Mouse (Mus musculus): ENCODE data around the gene Ttc17.
A peak's percentile ranks its signal among the peaks of the same experiment; 100 is the strongest.

Ttc17 gene

DNA sequence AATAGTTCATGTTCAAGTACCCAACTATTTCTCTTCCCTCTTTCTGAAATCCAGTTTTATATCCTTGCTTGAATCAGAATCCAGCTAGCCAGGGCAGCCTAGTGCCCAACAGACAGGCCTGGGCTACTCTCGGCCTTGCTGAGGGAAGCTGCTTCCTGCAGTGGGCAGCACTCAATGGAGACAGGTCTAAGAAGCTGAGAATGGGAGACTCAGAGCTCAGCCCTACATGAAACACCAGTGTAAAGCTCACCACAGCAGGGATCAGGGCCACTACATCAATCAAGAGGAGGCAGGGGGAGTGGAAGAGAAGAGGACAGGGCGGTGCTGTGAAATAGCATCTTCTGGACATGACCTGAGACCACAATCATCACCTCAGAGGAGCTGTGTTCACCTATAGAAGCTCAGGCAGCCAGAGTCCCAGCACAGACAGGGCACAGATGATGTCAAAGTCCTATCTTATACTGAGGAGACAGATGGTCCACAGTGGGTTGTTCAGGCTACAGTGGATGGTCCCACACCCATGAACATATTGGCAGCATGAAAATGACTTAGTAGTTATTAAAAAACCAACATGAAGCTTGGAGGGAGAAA lies 25.3 kb downstream of the Ttc17 start:
- no peak for DNase-seq (ENCODE audit: low spot score)

DNA sequence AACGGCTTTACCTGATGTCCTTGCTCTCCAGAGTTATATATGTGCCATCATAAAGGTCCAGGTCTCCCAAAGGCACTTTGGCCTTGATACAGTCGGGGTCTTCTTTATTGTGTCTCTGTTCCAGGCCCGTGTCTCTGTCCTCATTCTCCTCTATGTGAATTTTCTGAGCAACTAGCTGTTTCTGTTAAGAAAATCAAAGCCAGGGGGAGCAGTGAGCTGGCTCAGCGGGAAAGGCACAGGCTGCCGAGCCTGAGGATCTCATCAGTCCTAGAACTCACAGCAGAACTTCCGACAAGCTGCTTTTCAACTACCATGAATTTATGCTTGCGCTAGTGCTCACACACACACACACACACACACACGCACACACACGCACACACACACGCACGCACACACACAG lies 27.8 kb downstream of the Ttc17 start:
- DNase-seq (ENCODE audit: low spot score): no peak

DNA sequence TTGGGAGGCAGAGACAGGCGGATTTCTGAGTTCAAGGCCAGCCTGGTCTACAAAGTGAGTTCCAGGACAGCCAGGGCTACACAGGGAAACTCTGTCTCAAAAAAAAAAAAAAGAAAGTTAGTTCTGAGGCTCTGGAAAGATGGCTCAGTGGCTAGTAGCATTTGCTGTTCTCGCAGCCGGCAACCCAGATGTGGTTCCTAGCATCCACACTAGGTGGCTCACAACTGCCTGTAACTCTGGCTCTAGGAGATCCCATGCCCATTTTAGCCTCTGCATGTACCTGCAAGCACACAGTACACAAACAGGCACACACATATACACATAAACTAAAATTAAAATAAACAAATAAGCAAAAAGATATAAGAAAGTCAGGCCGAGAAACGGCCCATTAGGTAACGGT lies 35.4 kb downstream of the Ttc17 start:
- DNase-seq (ENCODE audit: low spot score): peak; percentile 74

DNA sequence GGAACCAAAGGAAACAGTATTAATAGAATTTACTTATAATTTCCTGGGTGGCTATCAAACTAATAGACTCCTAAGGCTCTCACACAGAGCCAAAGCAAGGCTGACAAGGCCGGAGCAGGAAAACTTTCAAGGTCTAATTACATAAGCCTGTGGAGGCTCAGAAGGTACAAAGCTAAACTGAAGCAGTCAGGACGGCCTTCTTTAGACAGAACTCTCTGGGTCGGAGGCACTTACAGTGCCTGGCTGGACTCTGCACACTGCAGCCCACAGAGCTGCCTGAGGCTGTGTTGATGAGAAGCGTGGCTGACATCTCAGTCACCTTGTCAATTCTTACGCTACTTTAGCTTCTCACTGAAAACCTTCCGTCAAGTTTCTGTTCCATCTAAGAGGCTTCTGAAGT lies 42.7 kb downstream of the Ttc17 start:
- no peak for DNase-seq (ENCODE audit: low spot score)

DNA sequence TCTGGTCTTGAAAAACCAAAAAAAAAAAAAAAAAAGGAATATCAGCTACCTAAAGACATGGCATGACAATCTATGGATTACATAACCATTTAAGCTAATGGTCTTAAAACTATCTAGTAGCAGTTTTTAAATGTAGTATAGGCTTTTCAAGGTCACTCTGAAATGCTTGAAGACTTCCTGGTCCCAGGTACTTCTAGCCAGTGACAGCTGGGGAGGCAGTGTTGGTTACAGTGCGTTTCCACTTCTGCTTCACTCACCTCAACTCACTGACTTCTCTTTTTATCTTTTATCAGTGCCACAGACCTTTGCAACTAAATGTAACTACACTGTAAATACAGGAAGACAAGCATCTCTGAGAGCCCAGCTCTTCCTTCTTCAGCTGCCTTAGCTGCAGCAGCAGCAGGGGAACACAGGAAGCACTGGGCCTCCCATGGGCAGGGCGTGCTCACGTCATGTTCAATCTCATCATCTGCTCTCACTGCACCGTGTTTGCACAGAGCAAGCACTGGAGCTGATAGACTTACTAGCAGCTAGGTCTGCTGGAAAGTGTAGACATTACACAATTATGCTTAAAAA lies 46.0 kb downstream of the Ttc17 start:
- DNase-seq (ENCODE audit: low spot score): no peak

DNA sequence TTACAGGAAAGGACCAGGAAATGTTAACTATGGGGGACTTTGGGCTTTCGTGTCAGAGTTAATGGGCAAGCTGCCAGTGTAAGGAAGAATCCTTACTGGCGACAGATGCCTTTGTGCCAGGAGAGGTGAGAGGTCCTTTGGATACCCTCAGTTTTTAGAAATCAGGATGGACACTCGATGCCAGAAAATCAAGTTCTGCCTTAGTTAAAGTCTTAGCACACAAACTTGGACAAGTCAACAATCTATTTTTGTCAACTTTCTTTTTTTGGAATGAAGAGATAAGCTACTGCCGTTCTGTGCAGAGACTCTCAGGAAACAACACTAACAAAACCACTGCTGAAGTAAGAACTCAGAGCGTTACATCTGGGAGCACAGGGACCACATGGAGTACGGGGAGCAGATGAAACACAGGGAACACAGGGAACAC lies 58.3 kb downstream of the Ttc17 start:
- DNase-seq (ENCODE audit: low spot score): peak; percentile 71

DNA sequence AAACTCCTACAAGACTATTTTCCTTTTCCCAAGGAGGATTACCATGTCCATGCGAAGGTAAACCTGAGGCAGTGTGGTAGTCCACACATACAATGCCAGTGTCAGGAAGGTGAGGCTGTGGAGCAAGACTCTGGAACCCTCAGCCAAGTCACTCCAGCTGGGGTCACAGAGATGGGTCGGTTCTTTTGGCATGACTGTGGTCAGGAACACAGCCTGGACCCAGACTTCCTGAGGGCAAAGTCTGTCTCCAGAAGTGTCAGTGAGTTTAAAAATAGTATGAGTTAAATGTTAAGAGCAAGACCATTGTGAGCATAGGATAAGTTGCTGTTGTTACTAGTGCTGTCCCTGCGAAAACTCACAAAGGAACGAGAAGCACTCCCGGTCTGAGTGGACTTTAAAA lies 59.7 kb downstream of the Ttc17 start:
- DNase-seq (ENCODE audit: low spot score): no peak

DNA sequence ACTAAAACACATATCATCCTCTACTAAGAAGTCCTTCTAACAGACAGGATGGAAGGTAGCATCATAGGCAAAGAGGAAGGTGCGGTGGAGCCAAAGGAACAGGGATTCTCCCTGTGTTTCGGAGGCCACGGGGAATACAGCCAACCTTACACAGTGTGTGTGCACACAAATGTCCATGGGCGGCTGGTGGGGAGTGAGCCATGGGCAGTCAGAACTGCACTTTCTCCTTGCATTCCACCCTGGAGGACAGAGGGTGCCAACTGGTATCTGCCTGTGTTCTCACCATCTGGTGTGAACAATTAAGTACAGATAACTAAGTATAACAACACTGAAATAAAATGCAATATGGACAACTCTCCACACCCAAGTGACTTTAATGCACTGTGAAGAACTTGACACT lies 61.9 kb downstream of the Ttc17 start:
- DNase-seq (ENCODE audit: low spot score): no peak

DNA sequence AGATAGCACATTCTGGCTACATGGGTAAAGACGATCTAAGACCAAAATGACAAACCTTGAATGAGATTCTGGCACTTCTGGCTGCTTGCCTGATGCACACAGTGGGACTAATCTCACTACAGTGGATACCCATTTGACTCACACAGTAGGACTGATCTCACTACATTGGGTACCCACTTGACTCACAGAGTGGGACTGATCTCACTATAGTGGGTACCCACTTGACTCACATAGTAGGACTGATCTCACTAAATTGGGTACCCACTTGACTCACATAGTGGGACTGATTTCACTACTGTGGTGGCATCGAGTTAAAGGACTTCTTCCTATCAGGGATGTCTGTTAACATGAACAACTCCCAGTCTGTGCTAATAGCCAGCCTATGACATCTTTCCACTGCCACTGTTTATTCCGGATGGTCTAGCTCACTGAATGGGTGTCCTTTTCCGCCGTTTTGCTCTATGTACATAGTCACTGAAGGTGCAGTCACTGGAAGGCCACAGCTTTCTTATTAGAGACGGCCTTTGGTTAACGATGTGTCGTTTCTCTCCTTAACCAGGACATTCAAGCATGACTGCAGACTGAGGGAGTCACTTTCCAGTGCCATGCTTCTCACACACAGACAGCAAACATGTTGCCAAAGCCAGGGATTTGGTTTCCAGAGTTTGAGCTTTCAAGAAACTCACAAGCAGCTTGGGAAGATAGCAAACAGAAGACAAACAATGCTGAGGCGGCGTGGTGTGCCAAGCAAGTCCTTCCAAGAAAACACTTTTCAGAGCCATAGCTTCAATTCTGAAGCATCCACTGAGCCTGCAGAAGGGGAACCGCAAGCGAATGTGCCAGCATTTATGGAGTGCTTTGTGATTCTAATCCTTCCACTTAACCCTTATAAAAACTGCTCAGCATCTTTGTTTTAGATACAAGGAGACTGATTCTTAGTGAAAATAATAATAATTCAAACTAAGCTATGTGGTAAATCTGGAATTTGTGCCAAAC lies 62.9 kb downstream of the Ttc17 start:
- no peak for DNase-seq (ENCODE audit: low spot score)

DNA sequence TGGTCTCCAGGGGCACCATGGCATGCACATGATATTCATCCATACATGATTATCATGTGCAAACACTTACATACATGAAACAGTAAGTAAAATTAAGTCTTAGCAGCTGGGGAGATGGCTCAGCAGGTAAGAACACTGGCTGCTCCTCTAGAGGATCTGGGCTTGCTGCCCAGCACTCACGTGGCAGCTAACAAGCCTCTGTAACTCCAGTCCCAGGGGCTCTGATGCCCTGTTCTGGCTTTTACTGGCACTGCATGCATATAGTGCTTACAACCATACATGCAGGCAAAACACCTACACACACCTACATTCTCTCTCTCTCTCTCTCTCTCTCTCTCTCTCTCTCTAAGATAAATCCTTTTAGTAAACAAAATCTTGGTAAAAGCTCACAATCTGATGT lies 65.7 kb downstream of the Ttc17 start:
- DNase-seq (ENCODE audit: low spot score): peak; percentile 22

DNA sequence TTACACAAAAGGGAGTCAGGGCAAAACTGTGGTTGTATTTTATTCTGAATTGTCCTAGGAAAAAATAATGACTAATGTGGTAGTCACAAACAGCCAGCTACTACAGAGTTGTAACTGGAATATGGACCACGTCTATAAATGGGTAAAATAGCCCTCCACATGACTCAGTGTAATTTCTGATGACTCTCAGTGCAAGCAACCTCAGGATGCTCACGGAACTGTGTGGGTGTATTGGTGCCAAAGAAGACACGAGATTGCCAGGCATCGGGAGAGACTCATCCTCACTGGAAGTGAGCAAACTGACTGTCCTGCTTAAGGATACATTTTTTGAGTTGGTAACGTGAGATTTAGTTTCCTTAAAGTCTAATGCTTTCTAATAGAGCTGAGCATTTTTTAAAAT lies 67.0 kb downstream of the Ttc17 start:
- no peak for DNase-seq (ENCODE audit: low spot score)

DNA sequence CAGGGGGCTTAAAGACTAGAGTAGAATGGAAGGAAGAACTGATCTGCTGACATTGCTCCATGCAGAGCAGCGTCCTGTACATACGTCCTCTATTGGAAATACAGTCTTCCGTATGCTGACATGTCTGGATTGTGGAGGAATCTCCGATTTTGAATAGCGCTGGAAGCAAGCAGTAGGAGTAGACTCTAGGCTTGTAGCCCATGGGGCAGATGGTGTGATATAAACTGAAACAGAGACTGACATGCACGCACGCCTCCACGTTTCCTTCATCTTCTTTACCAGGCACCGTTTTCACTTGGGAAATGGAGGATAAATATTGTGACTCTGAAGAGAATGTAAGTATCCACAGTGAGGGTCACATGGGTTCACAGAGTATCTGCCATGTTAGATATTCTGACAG lies 70.2 kb downstream of the Ttc17 start:
- DNase-seq (ENCODE audit: low spot score): no peak

DNA sequence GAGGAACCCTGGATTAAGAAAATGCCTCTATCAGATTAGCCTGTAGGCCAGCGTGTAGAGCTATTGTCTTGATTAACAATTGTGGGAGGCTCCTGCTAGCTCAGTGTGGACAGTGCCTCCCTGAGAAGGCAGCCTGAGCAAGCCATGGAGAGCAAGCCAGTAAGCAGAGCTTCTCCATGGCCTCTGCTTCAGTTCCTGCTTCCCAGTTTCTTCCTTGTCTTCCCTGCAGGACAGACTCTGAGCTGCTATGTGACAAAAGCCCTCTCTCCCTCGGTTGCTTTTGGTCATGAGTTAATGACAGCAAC lies 71.8 kb downstream of the Ttc17 start:
- DNase-seq (ENCODE audit: low spot score): no peak

DNA sequence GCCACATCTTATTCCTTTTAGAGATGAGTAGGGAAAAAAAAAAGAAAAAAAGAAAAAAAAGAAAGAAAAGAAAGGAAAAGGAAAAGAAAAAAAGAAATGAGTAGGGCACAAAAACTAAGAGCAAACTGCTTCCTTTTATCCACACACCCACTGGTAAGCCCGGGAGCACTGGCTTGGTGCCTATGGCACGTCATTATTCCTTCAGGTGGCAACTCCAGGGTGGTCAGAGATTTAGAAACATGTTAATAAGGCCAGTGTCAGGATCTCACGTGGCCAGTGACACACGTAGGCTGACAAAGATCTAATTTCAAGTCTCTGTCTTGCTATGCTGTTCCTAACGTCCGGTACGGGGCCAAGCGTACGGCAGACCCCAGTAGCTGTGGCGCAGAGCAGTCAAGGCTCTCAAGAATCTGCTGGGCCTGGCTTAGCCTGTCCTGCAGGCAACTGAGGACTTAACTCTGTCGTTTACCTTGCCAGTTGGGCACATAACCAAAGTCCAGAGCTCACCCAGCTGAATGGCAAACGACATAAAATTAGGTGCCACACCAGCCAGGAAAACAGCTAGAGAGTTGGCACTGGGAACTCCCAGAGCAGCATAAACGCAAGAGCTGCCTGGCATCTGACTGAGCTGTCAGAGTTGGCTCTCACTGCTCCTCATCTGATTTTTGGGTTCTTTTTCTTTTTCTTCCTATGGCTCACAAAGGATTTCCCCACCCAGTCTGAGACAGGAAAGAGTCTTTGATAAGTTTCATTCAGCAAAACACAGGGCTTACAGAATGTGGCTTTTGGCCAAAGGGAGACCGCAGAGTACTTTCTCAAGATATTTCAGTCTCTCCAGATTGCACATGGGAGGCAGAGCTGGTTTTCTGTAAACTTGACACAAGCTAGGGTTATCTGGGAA lies 72.4 kb downstream of the Ttc17 start:
- DNase-seq (ENCODE audit: low spot score): peak; percentile 17

DNA sequence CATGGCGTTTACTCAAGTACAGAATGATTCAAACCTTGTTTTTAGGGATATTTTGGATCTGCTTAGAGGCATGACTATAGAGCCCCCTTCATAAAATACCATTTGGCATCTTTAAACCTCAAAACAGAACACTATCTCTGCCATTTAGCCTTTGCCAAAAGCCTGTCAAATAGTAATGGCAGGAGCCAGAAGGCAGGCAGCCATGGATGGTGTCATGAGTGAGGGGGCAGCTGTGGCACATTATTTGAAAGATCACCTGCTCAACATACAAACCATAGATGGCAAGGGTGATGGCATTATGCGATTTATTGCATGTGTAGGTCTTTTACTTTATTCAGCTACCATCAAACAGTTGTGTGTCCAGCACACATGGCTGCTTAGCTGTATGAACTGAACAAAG lies 73.4 kb downstream of the Ttc17 start:
- no peak for DNase-seq (ENCODE audit: low spot score)

DNA sequence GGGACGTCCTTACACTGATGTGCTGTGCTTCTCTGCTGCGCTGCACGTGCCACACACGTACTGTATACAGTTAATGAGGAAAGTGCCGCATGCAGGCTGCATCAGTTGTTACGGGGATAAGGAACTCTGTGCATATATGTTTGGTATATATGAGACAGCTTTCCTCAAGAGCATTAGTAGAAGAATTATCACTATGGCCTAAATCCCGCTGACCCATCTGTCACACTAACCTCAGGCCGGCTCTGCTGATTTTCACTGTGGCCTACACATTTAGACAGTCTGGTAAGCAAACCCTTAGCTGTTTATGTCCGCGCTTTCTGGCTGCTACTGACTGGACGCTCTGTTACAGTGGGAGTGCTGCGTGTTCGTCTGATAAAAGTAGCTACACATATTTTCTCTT lies 77.2 kb downstream of the Ttc17 start:
- no peak for DNase-seq (ENCODE audit: low spot score)

DNA sequence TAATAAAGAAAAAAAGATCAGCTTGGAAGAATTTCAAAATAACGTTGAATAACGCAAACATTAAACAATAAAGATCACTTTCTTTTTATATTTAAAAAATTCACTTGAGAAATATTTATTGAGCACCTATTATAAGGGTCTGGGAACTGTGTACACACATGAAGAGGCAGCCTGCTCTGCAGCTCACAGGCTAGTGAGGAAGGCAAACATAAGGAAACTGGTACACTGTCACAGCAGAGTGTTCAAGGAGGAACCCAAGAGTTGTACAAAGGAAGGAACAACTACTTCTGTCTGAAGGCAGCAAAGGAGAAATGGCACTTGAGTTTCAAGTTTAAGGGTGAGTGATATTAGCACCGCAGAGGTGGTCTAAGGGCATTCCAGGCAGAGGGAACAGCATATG lies 78.7 kb downstream of the Ttc17 start:
- DNase-seq (ENCODE audit: low spot score): no peak

DNA sequence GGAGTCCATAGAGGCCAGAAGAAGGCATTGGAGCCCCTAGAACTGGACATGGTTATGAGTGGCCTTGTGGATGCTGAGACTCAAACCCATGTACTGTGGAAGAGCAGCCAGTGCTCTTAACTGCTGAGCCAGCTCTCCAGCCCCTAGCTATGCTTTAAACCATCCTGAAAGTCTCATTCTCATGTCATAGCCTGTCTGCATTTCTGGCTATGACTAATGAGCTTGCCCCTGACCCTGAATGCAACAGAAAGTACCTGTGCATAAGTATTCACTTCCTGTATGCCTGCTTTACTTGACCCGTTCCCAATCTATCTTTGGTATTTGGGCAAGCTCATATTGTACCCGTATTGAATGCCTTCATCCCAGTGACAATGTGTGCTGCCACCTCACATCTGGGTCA lies 86.7 kb downstream of the Ttc17 start:
- no peak for DNase-seq (ENCODE audit: low spot score)

DNA sequence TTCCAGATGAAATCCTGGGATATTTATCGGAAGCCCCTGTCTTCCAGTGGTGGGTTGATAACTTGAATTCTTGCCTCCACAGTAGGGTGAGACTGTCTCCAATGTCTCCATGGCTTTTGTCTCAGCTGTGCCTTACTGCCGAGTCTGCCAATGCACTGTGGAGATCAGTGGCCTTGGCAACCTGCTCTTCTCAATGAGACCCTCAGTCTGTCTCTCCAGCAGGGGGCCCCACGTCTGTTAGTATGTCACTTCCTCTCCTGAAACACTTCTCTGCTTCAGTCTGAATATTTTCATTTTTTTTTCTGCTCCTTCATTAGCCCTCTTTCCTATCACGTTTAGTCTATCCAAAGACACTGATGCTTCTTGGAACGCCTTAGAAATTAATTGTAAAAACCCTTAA lies 90.0 kb downstream of the Ttc17 start:
- no peak for DNase-seq (ENCODE audit: low spot score)

DNA sequence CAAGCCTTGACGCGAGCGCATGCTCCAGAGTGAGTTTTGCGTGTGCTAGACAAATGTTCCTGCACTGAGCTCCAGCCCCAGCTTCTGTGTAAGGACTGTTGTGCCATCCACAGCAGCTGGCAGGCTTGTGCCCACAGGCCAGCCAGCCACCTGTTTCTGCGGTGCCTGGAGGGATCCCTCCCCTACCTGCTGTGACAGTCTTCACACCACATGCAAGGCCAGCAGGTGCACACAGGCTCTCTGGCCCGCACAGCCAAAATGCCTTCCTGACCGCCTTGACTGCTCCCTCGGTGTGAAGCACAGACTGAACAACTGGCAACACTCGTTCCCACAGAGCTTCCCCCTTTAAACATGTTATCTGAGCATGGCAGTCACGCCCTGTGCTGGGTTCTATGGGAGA lies 102.5 kb downstream of the Ttc17 start:
- DNase-seq (ENCODE audit: low spot score): no peak

DNA sequence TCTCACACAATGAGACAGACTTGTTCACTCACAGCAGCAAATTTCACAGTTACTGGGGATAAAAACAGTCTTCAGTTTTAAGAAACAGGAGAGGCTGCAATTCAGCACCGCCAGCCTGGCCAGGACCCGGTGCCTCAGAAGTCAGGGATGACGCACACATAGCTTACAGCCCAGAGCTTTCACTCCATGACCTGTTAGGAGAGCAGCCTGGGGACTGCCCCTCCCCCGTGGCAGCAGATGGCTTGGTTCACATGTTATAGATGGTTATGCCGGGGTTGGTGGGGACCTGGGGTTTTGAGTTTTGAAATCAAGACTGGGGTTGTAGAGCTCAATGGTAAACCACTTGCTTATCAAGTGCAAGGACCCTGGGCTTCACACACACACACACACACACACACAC lies 104.1 kb downstream of the Ttc17 start:
- no peak for DNase-seq (ENCODE audit: low spot score)

DNA sequence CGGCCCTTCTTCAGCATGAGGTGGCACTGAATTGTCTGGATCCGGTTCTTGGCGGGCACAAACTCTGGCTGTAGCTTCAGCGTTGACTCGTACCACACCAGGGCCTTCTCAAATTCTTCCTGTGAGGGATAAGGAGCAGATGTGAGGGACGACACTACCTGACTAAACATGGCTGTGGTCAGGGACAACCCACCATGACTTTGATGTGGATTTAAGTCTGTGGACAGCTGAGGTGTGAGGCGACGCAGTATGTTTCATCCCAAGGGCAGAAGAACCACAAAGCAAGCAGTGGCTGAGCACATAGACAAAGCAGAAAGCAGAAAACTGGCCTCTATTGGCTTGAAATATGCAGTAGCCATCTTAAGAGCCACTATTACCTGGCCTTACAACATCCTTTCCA lies 104.7 kb downstream of the Ttc17 start:
- no peak for DNase-seq (ENCODE audit: low spot score)
